ENCODE assay signal across 7 mouse cellular contexts in genomic region chr11:80614418-80614817, GRCm38 (mm10).
DNase-seq lines count a peak whose midpoint lies in the region; ATAC-seq lines count a peak whose summit lies in the region.

No protein-coding gene starts in this region.

- no peak for ATAC-seq in midbrain, embryonic 14.5 days (ENCODE audit: low FRiP score, low TSS enrichment)

- H3K4me1 ChIP-seq in midbrain, embryonic 14.5 days (ENCODE audit: control insufficient read depth, insufficient read depth, low read length): peaks cover 14% of the 10 kb centered on the region

- H3K27ac ChIP-seq in midbrain, embryonic 14.5 days (replicated peaks; ENCODE audit: low read depth, low read length): peak overlapping the region; percentile 80

- 34% methylated on average over 5 of the region's 5 CpGs for WGBS in midbrain, embryonic 14.5 days

- H3K4me3 ChIP-seq in midbrain, embryonic 14.5 days (replicated peaks; ENCODE audit: low read depth, low read length): no peak overlapping the region

- H3K27me3 ChIP-seq in midbrain, embryonic 14.5 days (ENCODE audit: control insufficient read depth, insufficient read depth, low read length): no peaks in the 10 kb centered on the region

- no peaks in the 10 kb centered on the region for H3K36me3 ChIP-seq in midbrain, embryonic 14.5 days (ENCODE audit: control insufficient read depth, insufficient read depth, low read length)

- H3K4me2 ChIP-seq in midbrain, embryonic 14.5 days (ENCODE audit: low read length): no peak overlapping the region

- no peak overlapping the region for H3K9ac ChIP-seq in midbrain, embryonic 14.5 days (replicated peaks; ENCODE audit: low read length)

- H3K9me3 ChIP-seq in midbrain, embryonic 14.5 days (ENCODE audit: control insufficient read depth, low read length): no peaks in the 10 kb centered on the region

- DNase-seq in layer of hippocampus, adult 11-12 months (ENCODE audit: low spot score): peak; percentile 78
- no peak for DNase-seq in layer of hippocampus, postnatal 36 days
- DNase-seq in T-cell, adult 2 months (ENCODE audit: low spot score): peak; percentile 50
- DNase-seq in embryo, embryonic 10 days (ENCODE audit: low spot score): peak; percentile 64
- peak; percentile 16 to 43 for DNase-seq in kidney, postnatal 4 days
- peak; percentile 89 for DNase-seq in midbrain, embryonic 14.5 days
- no peak for DNase-seq in urinary bladder, adult 2 months (ENCODE audit: low spot score)

Comparison
In these comparisons a context has a peak if more than half of its experiments do, and no peak if none do; other contexts are left out.
1. DNase-seq: peak in layer of hippocampus, adult 11-12 months (single experiment), T-cell, adult 2 months (single experiment), embryo, embryonic 10 days (single experiment), kidney, postnatal 4 days (2 of 2) and midbrain, embryonic 14.5 days (single experiment); none in layer of hippocampus, postnatal 36 days (0 of 2) and urinary bladder, adult 2 months (single experiment).